Comparison of ENCODE assay signal across 27 mouse cellular contexts in genomic region chr7:100938106-100938505, GRCm38 (mm10). TPM values are rescaled to one million over a fixed set of nuclear protein-coding genes. Genes with fewer than 3 reads are reported as not detected.
DNase-seq lines count a peak whose midpoint lies in the region; ATAC-seq and TF ChIP-seq lines count a peak whose summit lies in the region.
"Had no signal": no experiment of that assay in that cellular context is flagged by ENCODE, and none has a peak within 500 bp of the region (broad histone marks: within the 10 kb centered on the region; RNA-seq: fewer than 3 reads in every experiment).

No protein-coding gene starts in this region.

- H3K27me3 ChIP-seq in hindbrain, embryonic 16.5 days (replicated peaks; ENCODE audit: control insufficient read depth, insufficient read depth, low read length) = 0 out of 2 replicates have a peak, but pooled peaks cover 2% of the 10 kb centered on the region
- H3K27me3 ChIP-seq in hindbrain, embryonic 12.5 days = no peaks in the 10 kb centered on the region
- no peaks in the 10 kb centered on the region for H3K27me3 ChIP-seq in lung, embryonic 16.5 days (ENCODE audit: control insufficient read depth, insufficient read depth, low read depth, low read length)
- H3K27me3 ChIP-seq in ES-Bruce4 (ENCODE audit: control insufficient read depth, insufficient read depth, low read length, poor library complexity, severe bottlenecking) = no peaks in the 10 kb centered on the region
- H3K27me3 ChIP-seq in forebrain, embryonic 11.5 days (ENCODE audit: control insufficient read depth, insufficient read depth, low read length) = no peaks in the 10 kb centered on the region
- H3K27me3 ChIP-seq: forebrain, embryonic 13.5 days; limb, embryonic 12.5 days; Patski; stomach, embryonic 15.5 days had no signal

- no peak overlapping the region for H3K4me2 ChIP-seq in hindbrain, embryonic 16.5 days (ENCODE audit: low read length)
- H3K4me2 ChIP-seq in hindbrain, embryonic 12.5 days (replicated peaks) = no peak overlapping the region
- H3K4me2 ChIP-seq in lung, embryonic 16.5 days (ENCODE audit: low read depth, low read length) = no peak overlapping the region
- no peak overlapping the region for H3K4me2 ChIP-seq in forebrain, embryonic 11.5 days (ENCODE audit: low read depth, low read length, severe bottlenecking)
- H3K4me2 ChIP-seq: forebrain, embryonic 13.5 days; heart, embryonic 11.5 days; hindbrain, embryonic 13.5 days; limb, embryonic 12.5 days; liver, embryonic 11.5 days; stomach, embryonic 15.5 days had no signal

- no peak overlapping the region for H3K27ac ChIP-seq in hindbrain, embryonic 16.5 days (ENCODE audit: low read depth, low read length)
- H3K27ac ChIP-seq in hindbrain, embryonic 12.5 days = no peak overlapping the region
- no peak overlapping the region for H3K27ac ChIP-seq in lung, embryonic 16.5 days (ENCODE audit: low read length)
- H3K27ac ChIP-seq in ES-Bruce4 (ENCODE audit: insufficient read depth, low read length) = no peak overlapping the region
- H3K27ac ChIP-seq in forebrain, embryonic 11.5 days (ENCODE audit: low read depth, low read length) = no peak overlapping the region
- H3K27ac ChIP-seq: forebrain, embryonic 13.5 days; hindbrain, embryonic 13.5 days; kidney, postnatal 0 days; limb, embryonic 12.5 days; stomach, embryonic 15.5 days had no signal

- H3K4me3 ChIP-seq in hindbrain, embryonic 16.5 days (ENCODE audit: low read length) = no peak overlapping the region
- H3K4me3 ChIP-seq in hindbrain, embryonic 12.5 days = no peak overlapping the region
- no peak overlapping the region for H3K4me3 ChIP-seq in lung, embryonic 16.5 days (ENCODE audit: low read length)
- H3K4me3 ChIP-seq in lung, adult 2 months (replicated peaks; ENCODE audit: extremely low read depth, low read depth, low read length) = no peak overlapping the region
- H3K4me3 ChIP-seq in ES-Bruce4 (ENCODE audit: low read depth, low read length) = peak overlapping the region; percentile 54
- no peak overlapping the region for H3K4me3 ChIP-seq in forebrain, embryonic 11.5 days (ENCODE audit: low read depth, low read length)
- H3K4me3 ChIP-seq: erythroblast, embryonic 14.5 days; forebrain, embryonic 13.5 days; hindbrain, embryonic 13.5 days; limb, embryonic 12.5 days; stomach, embryonic 15.5 days had no signal

- TF ChIP-seq POLR2A in lung, adult 2 months (IDR thresholded peaks at IDR 0.05; ENCODE audit: borderline replicate concordance, extremely low read depth, low read depth, low read length) = no peak
- no peak for TF ChIP-seq POLR2A in ES-Bruce4 (IDR thresholded peaks at IDR 0.05; ENCODE audit: insufficient read depth, low read length)

- no peak for TF ChIP-seq EP300 in ES-Bruce4 (IDR thresholded peaks at IDR 0.05; ENCODE audit: insufficient read depth, low read depth, low read length)

- H3K4me1 ChIP-seq in hindbrain, embryonic 16.5 days (ENCODE audit: control insufficient read depth, insufficient read depth, low read depth, low read length) = peaks cover 4% of the 10 kb centered on the region
- peaks cover 4% of the 10 kb centered on the region for H3K4me1 ChIP-seq in hindbrain, embryonic 12.5 days
- peaks cover 14% of the 10 kb centered on the region for H3K4me1 ChIP-seq in lung, embryonic 16.5 days (replicated peaks; ENCODE audit: control insufficient read depth, insufficient read depth, low read length)
- no peaks in the 10 kb centered on the region; the same call in 1 of the 2 replicates for H3K4me1 ChIP-seq in lung, adult 2 months (ENCODE audit: control insufficient read depth, insufficient read depth, low read length)
- H3K4me1 ChIP-seq in ES-Bruce4 (ENCODE audit: control insufficient read depth, insufficient read depth, low read length) = no peaks in the 10 kb centered on the region
- H3K4me1 ChIP-seq in forebrain, embryonic 11.5 days (replicated peaks; ENCODE audit: control insufficient read depth, insufficient read depth, low read length) = no peaks in the 10 kb centered on the region

- no peak overlapping the region for H3K9ac ChIP-seq in hindbrain, embryonic 16.5 days (ENCODE audit: low read depth, low read length)
- H3K9ac ChIP-seq in hindbrain, embryonic 12.5 days = no peak overlapping the region
- no peak overlapping the region for H3K9ac ChIP-seq in lung, embryonic 16.5 days (ENCODE audit: low read length)
- no peak overlapping the region for H3K9ac ChIP-seq in ES-Bruce4 (ENCODE audit: low read depth, poor library complexity, severe bottlenecking)
- H3K9ac ChIP-seq in forebrain, embryonic 11.5 days (ENCODE audit: low read length) = no peak overlapping the region
- H3K9ac ChIP-seq: forebrain, embryonic 13.5 days; hindbrain, embryonic 13.5 days; limb, embryonic 12.5 days; stomach, embryonic 15.5 days had no signal

- peak; percentile 52 for ATAC-seq in hindbrain, embryonic 16.5 days
- ATAC-seq in hindbrain, embryonic 12.5 days (ENCODE audit: low FRiP score) = no peak
- peak; percentile 23; the same call in 1 of the 2 replicates for ATAC-seq in lung, embryonic 16.5 days (ENCODE audit: low read depth)
- ATAC-seq in forebrain, embryonic 11.5 days (replicated peaks; ENCODE audit: low FRiP score) = no peak
- ATAC-seq: CD4-positive, CD25-positive, alpha-beta regulatory T cell, adult 4 months; forebrain, embryonic 13.5 days; Patski had no signal

- WGBS in hindbrain, embryonic 16.5 days = 79% methylated on average over 16 of the region's 16 CpGs
- 84% methylated on average over 16 of the region's 16 CpGs for WGBS in hindbrain, embryonic 12.5 days
- 68% methylated on average over 16 of the region's 16 CpGs for WGBS in lung, embryonic 16.5 days
- WGBS in lung, adult 2 months = 70% methylated on average over 16 of the region's 16 CpGs
- WGBS in forebrain, embryonic 11.5 days = 91% methylated on average over 16 of the region's 16 CpGs

- DNase-seq in lung, adult 2 months = no peak
- peak; percentile 56 for DNase-seq in ZHBTc4 (ENCODE audit: low read depth, low spot score)
- DNase-seq in spleen, adult 18-20 months = no peak
- no peak for DNase-seq in forebrain, embryonic 11.5 days (ENCODE audit: low spot score)
- DNase-seq: cerebellum, adult 8-10 months; gastrocnemius, postnatal 25 days; heart, adult 18-20 months; heart, postnatal 36 days; kidney, postnatal 4 days; layer of hippocampus, postnatal 36 days; lung, postnatal 10 days; retina, postnatal 1 day; right cerebral cortex, postnatal 14 days had no signal

- no peaks in the 10 kb centered on the region for H3K36me3 ChIP-seq in hindbrain, embryonic 16.5 days (ENCODE audit: control insufficient read depth, insufficient read depth, low read length)
- no peaks in the 10 kb centered on the region for H3K36me3 ChIP-seq in hindbrain, embryonic 12.5 days
- H3K36me3 ChIP-seq in lung, embryonic 16.5 days (ENCODE audit: control insufficient read depth, insufficient read depth, low read length) = no peaks in the 10 kb centered on the region
- H3K36me3 ChIP-seq in ES-Bruce4 (ENCODE audit: control insufficient read depth, insufficient read depth, low read length, poor library complexity, severe bottlenecking) = no peaks in the 10 kb centered on the region
- H3K36me3 ChIP-seq in forebrain, embryonic 11.5 days (ENCODE audit: control insufficient read depth, insufficient read depth, low read length) = no peaks in the 10 kb centered on the region
- H3K36me3 ChIP-seq: hindbrain, embryonic 13.5 days; limb, embryonic 12.5 days; stomach, embryonic 15.5 days had no signal

- TF ChIP-seq CTCF in lung, adult 2 months (IDR thresholded peaks at IDR 0.05; ENCODE audit: insufficient read depth, low read length) = no peak
- no peak for TF ChIP-seq CTCF in ES-Bruce4 (IDR thresholded peaks at IDR 0.05; ENCODE audit: low read depth, low read length)

- H3K9me3 ChIP-seq in hindbrain, embryonic 16.5 days (ENCODE audit: control insufficient read depth, low read length) = no peaks in the 10 kb centered on the region
- H3K9me3 ChIP-seq in hindbrain, embryonic 12.5 days (replicated peaks) = no peaks in the 10 kb centered on the region
- H3K9me3 ChIP-seq in lung, embryonic 16.5 days (ENCODE audit: control insufficient read depth, low read length) = no peaks in the 10 kb centered on the region
- H3K9me3 ChIP-seq in ES-Bruce4 (replicated peaks; ENCODE audit: control insufficient read depth, insufficient read depth, low read length, poor library complexity, severe bottlenecking) = no peaks in the 10 kb centered on the region
- H3K9me3 ChIP-seq in forebrain, embryonic 11.5 days (ENCODE audit: control insufficient read depth, low read length) = no peaks in the 10 kb centered on the region
- H3K9me3 ChIP-seq: forebrain, embryonic 13.5 days; hindbrain, embryonic 13.5 days; limb, embryonic 12.5 days; stomach, embryonic 15.5 days had no signal

RNA-seq across cellular contexts. Expression of gene Arhgef17, which starts 6.2 kb away (rescaled TPM):
- 13.6 and 18.2 TPM in 2 replicates for polyA plus RNA-seq in hindbrain, embryonic 16.5 days (2015; fragmentation: Nextera tagmentation; extraction: Ambion mirVana)
- polyA plus RNA-seq in hindbrain, embryonic 12.5 days (2016; fragmentation: Nextera tagmentation; extraction: Ambion mirVana) = 9.1 and 9.6 TPM in 2 replicates
- 10.6 and 11.8 TPM in 2 replicates for polyA plus RNA-seq in lung, embryonic 16.5 days (2015; fragmentation: Nextera tagmentation; extraction: Ambion mirVana)
- 56.6 and 59.0 TPM in 2 replicates for polyA plus RNA-seq in lung, adult 2 months (2012; rRNA removed)
- 21.0 and 25.5 TPM in 2 replicates for polyA plus RNA-seq in ES-Bruce4 (2011; ENCODE audit: insufficient read depth, insufficient read length, low read depth, missing spikeins)
- polyA plus RNA-seq in forebrain, embryonic 11.5 days (2014; fragmentation: Nextera tagmentation; extraction: Ambion mirVana) = 7.8 and 10.1 TPM in 2 replicates
- polyA plus RNA-seq: CD4-positive, CD25-positive, alpha-beta regulatory T cell, adult 4 months had no signal

RNA-seq across cellular contexts. Expression of gene P2ry6, which starts 36.3 kb away (rescaled TPM):
- 2.7 and 4.8 TPM in 2 replicates for polyA plus RNA-seq in hindbrain, embryonic 16.5 days (2015; fragmentation: Nextera tagmentation; extraction: Ambion mirVana)
- polyA plus RNA-seq in hindbrain, embryonic 12.5 days (2016; fragmentation: Nextera tagmentation; extraction: Ambion mirVana) = 2.8 and 3.1 TPM in 2 replicates
- polyA plus RNA-seq in lung, embryonic 16.5 days (2015; fragmentation: Nextera tagmentation; extraction: Ambion mirVana) = 9.1 and 10.1 TPM in 2 replicates
- 59.1 and 61.6 TPM in 2 replicates for polyA plus RNA-seq in lung, adult 2 months (2012; rRNA removed)
- 0.46 TPM in 1 of 2 replicates, not detected in the other for polyA plus RNA-seq in ES-Bruce4 (2011; ENCODE audit: insufficient read depth, insufficient read length, low read depth, missing spikeins)
- polyA plus RNA-seq in forebrain, embryonic 11.5 days (2014; fragmentation: Nextera tagmentation; extraction: Ambion mirVana) = 1.9 and 3.3 TPM in 2 replicates
- polyA plus RNA-seq: CD4-positive, CD25-positive, alpha-beta regulatory T cell, adult 4 months had no signal

Comparison
In these comparisons a context has a peak if more than half of its experiments do, and no peak if none do; other contexts are left out.
1. ATAC-seq: peak in hindbrain, embryonic 16.5 days (single experiment) and lung, embryonic 16.5 days (single experiment); none in hindbrain, embryonic 12.5 days (single experiment) and forebrain, embryonic 11.5 days (single experiment).